Mouse (Mus musculus) left cerebral cortex, postnatal 36 days (tissue): ENCODE measurements around the gene Smg9. TPM values are rescaled to one million over a fixed set of nuclear protein-coding genes. Genes with fewer than 3 reads are reported as not detected.
"Not testable (repeated sequence)": the region's sequence is repeated elsewhere in the genome, so short reads cannot be mapped to it uniquely, and the experiment has no call there.

Experiments used
- DNase-seq, 2 experiments: peaks; one replicate each; pipeline ENCODE4 v3.0.0; 2021 to 2022; ENCODE audit warnings: low spot score in 2 of 2, mixed read lengths in 1 of 2
- intact Hi-C: fragments of 180-260 bp; cut with DNase I; formaldehyde crosslinking; loops from one replicate; pipeline ENCODE4 v1.15.1; 2025
- total RNA-seq, 2 experiments: library from RNA; stranded (reverse); gene quantifications; 2 replicates each; pipeline ENCODE4 v1.2.3; 2021

Smg9 gene
- total RNA-seq, 2 experiments from 2014 or later, result 39.6 to 51.1 TPM

GRCm38 (mm10) chr7:24400489-24400888 is 1.1 kb downstream of the Smg9 start:
- DNase-seq, result not testable (repeated sequence)

GRCm38 (mm10) chr7:24402851-24403250 is 3.4 kb downstream of the Smg9 start:
- no peak for DNase-seq
- intact Hi-C loops, result no loop called here

More at GRCm38 (mm10) chr7:24400489-24400888, 1.1 kb downstream of the Smg9 start:
- intact Hi-C loops, result not testable (repeated sequence)

GRCm38 (mm10) chr7:24405649-24406048 is 6.2 kb downstream of the Smg9 start:
- DNase-seq, result no peak
- intact Hi-C loops, result no loop called here

GRCm38 (mm10) chr7:24406528-24407344 is 7.3 kb downstream of the Smg9 start:
- peak; percentile 42 to 57 for DNase-seq
- intact Hi-C loops, result no loop called here

- intact Hi-C loops, result no loop called here
- DNase-seq, result no peak
Observed at GRCm38 (mm10) chr7:24408186-24408585, 8.8 kb downstream of the Smg9 start.

GRCm38 (mm10) chr7:24410123-24410522 is 10.7 kb downstream of the Smg9 start:
- no peak for DNase-seq
- intact Hi-C loops, result no loop called here

- intact Hi-C loops, result no loop called here
Observed at GRCm38 (mm10) chr7:24410831-24411230, 11.4 kb downstream of the Smg9 start.

GRCm38 (mm10) chr7:24413630-24414029 is 14.2 kb downstream of the Smg9 start:
- intact Hi-C loops, result no loop called here
- DNase-seq, result no peak

More at GRCm38 (mm10) chr7:24410831-24411230, 11.4 kb downstream of the Smg9 start:
- no peak for DNase-seq

- intact Hi-C loops, result no loop called here
- DNase-seq, result no peak
Observed at GRCm38 (mm10) chr7:24415261-24415660, 15.8 kb downstream of the Smg9 start.

GRCm38 (mm10) chr7:24419579-24419978 is 20.2 kb downstream of the Smg9 start:
- DNase-seq, result no peak
- intact Hi-C loops, result no loop called here

- no peak for DNase-seq
- intact Hi-C loops, result no loop called here
Observed at GRCm38 (mm10) chr7:24421648-24422047, 22.2 kb downstream of the Smg9 start.

GRCm38 (mm10) chr7:24422251-24422650 is 22.8 kb downstream of the Smg9 start:
- no peak for DNase-seq
- intact Hi-C loops, result no loop called here

GRCm38 (mm10) chr7:24423107-24423763 is 23.8 kb downstream of the Smg9 start:
- no peak for DNase-seq
- intact Hi-C loops, result no loop called here

GRCm38 (mm10) chr7:24423956-24424732 is 24.7 kb downstream of the Smg9 start:
- intact Hi-C loops, result no loop called here
- DNase-seq, result no peak

- no peak for DNase-seq
- intact Hi-C loops, result no loop called here
Observed at GRCm38 (mm10) chr7:24425919-24426318, 26.5 kb downstream of the Smg9 start.

- intact Hi-C loops, result no loop called here
Observed at GRCm38 (mm10) chr7:24427168-24427567, 27.7 kb downstream of the Smg9 start.

GRCm38 (mm10) chr7:24428725-24429124 is 29.3 kb downstream of the Smg9 start:
- no peak for DNase-seq
- intact Hi-C loops, result no loop called here

More at GRCm38 (mm10) chr7:24427168-24427567, 27.7 kb downstream of the Smg9 start:
- no peak for DNase-seq

GRCm38 (mm10) chr7:24429413-24430112 is 30.1 kb downstream of the Smg9 start:
- peak; percentile 86 to 91 for DNase-seq
- intact Hi-C loops, result no loop called here

- DNase-seq, result no peak
- intact Hi-C loops, result no loop called here
Observed at GRCm38 (mm10) chr7:24430551-24431345, 31.3 kb downstream of the Smg9 start.
